Mouse (Mus musculus): Measurements from ENCODE around the gene Cbln3. TPM values are rescaled to one million over a fixed set of nuclear protein-coding genes. Genes with fewer than 3 reads are reported as not detected.

Cbln3 gene
- 0.28 and 0.29 TPM in 2 replicates for polyA plus RNA-seq (2015; fragmentation: Nextera tagmentation; extraction: Ambion mirVana)

GRCm38 (mm10) chr14:55884166-55884565 lies at the start of gene Cbln3:
Gene Cbln3 (minus strand): TSS chr14:55884392.

DNA sequence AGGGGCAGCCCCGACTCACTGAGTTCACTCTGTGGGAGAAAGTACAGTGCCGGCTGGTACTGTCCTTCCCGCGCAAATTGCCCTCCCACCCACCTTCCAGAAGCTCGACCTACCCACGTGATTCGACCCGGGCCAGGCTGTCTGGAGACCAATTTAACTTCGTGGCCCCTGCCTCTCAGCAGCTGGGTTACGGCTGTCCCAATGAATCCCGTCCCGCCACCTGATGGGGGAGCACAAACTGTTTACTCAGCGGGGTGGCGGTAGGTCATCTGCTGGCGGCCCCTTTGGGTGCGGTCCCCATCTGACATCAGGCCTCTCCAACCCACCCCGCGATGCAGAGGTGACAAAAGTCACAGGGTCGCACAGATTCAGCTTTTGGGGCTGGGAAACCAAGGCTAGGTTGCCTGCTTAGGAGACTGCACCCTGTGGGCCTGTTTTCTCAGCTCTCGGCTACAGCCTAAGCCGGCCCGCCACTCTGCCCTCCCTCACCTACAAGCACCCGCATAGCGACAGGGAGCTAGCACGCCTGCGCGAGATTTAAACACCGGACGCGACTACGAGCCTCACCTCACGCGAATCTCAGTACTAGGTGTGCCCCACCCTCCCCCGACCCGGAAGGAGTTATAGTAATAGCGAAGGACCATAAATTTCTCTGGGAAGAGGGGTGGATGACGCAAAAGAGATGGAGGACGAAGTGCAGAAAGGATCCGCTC lies 15.7 kb upstream of the Cbln3 start, which contains the start of gene Sdr39u1:
Sdr39u1 (minus strand) TSS at position 593 of the 713 bp plus-strand sequence.

GRCm38 (mm10) chr14:55884713-55885113 lies 521 bp upstream of the Cbln3 start, which contains the start of gene Khnyn:
Gene Khnyn (plus strand): TSS chr14:55884947.

DNA sequence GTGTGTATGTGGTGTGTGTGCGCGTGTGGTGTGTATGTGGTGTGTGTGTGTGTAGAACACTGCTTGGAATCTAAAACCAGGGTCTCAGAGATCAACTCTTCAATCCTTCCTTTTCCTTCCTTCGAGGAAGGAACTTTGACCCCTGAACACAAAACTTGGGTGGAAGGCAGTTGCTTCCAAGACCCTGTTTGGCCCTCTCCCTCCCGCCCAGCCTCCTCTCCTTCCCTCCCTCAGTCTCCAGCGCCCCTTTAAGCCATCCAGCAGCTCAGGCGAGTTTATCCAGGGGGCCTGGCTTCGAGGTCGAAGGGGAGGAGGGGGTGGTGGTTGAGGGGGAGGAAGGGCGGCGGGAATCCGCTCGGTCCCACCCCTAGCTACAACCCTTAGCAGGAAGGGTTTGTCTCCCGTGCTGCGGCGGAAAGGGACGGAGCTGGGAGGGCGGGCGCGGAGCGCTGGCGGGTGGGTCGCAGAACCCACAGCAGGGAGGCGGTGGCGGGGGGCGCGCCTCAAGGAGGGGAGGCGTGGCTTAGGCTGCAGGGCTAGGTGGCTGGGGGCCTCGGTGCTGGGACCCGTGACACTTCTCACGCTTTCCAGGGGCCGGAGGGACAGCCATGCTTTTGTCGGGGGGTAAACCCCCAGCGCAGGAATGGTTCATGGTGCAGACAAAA lies 30.4 kb downstream of the Cbln3 start, which contains the start of gene Nynrin:
Nynrin (plus strand) TSS at position 390 of the 665 bp plus-strand sequence.

Other genes starting within 250 kb of the Cbln3 start
- gene Ipo4, start 248.4 kb downstream of the Cbln3 start, polyA plus RNA-seq (2015; fragmentation: Nextera tagmentation; extraction: Ambion mirVana) = 41.9 and 52.7 TPM in 2 replicates
- 1.0 and 3.3 TPM in 2 replicates for gene Gm49378, start 246.5 kb downstream of the Cbln3 start, polyA plus RNA-seq (2015; fragmentation: Nextera tagmentation; extraction: Ambion mirVana)
- 65.2 and 103 TPM in 2 replicates for gene Tm9sf1, start 240.6 kb downstream of the Cbln3 start, polyA plus RNA-seq (2015; fragmentation: Nextera tagmentation; extraction: Ambion mirVana)
- gene Tssk4, start 234.2 kb downstream of the Cbln3 start, polyA plus RNA-seq (2015; fragmentation: Nextera tagmentation; extraction: Ambion mirVana) = 0.77 and 0.95 TPM in 2 replicates
- 63.2 and 95.3 TPM in 2 replicates for gene Mdp1, start 223.9 kb downstream of the Cbln3 start, polyA plus RNA-seq (2015; fragmentation: Nextera tagmentation; extraction: Ambion mirVana)
- gene Gmpr2, start 212.5 kb downstream of the Cbln3 start, polyA plus RNA-seq (2015; fragmentation: Nextera tagmentation; extraction: Ambion mirVana) = 30.6 and 43.5 TPM in 2 replicates
- gene Nedd8, start 212.3 kb downstream of the Cbln3 start, polyA plus RNA-seq (2015; fragmentation: Nextera tagmentation; extraction: Ambion mirVana) = 635 and 779 TPM in 2 replicates
- gene Tinf2, start 202.6 kb downstream of the Cbln3 start, polyA plus RNA-seq (2015; fragmentation: Nextera tagmentation; extraction: Ambion mirVana) = 16.5 and 25.7 TPM in 2 replicates
- 0.47 and 1.2 TPM in 2 replicates for gene Tgm1, start 170.5 kb downstream of the Cbln3 start, polyA plus RNA-seq (2015; fragmentation: Nextera tagmentation; extraction: Ambion mirVana)
- 15.1 and 23.2 TPM in 2 replicates for gene Rabggta, start 162.1 kb downstream of the Cbln3 start, polyA plus RNA-seq (2015; fragmentation: Nextera tagmentation; extraction: Ambion mirVana)
- 69.6 and 82.1 TPM in 2 replicates for gene Dhrs1, start 138.7 kb downstream of the Cbln3 start, polyA plus RNA-seq (2015; fragmentation: Nextera tagmentation; extraction: Ambion mirVana)
- 14.2 and 22.9 TPM in 2 replicates for gene Nop9, start 138.7 kb downstream of the Cbln3 start, polyA plus RNA-seq (2015; fragmentation: Nextera tagmentation; extraction: Ambion mirVana)
- gene Cideb, start 125.9 kb downstream of the Cbln3 start, polyA plus RNA-seq (2015; fragmentation: Nextera tagmentation; extraction: Ambion mirVana) = 2.3 and 3.7 TPM in 2 replicates
- gene Ltb4r2, start 123.0 kb downstream of the Cbln3 start, polyA plus RNA-seq (2015; fragmentation: Nextera tagmentation; extraction: Ambion mirVana) = 0.11 and 0.75 TPM in 2 replicates
- gene Ltb4r1, start 118.4 kb downstream of the Cbln3 start, polyA plus RNA-seq (2015; fragmentation: Nextera tagmentation; extraction: Ambion mirVana) = 1.4 and 1.9 TPM in 2 replicates
- gene Adcy4, start 100.3 kb downstream of the Cbln3 start, polyA plus RNA-seq (2015; fragmentation: Nextera tagmentation; extraction: Ambion mirVana) = 3.7 and 4.4 TPM in 2 replicates
- gene Ripk3, start 95.5 kb downstream of the Cbln3 start, polyA plus RNA-seq (2015; fragmentation: Nextera tagmentation; extraction: Ambion mirVana) = 9.4 and 11.5 TPM in 2 replicates
- 12.6 and 13.1 TPM in 2 replicates for gene Nfatc4, start 61.2 kb downstream of the Cbln3 start, polyA plus RNA-seq (2015; fragmentation: Nextera tagmentation; extraction: Ambion mirVana)
- gene Nynrin, start 30.4 kb downstream of the Cbln3 start, polyA plus RNA-seq (2015; fragmentation: Nextera tagmentation; extraction: Ambion mirVana) = 5.9 and 6.6 TPM in 2 replicates
- gene Khnyn, start 555 bp upstream of the Cbln3 start, polyA plus RNA-seq (2015; fragmentation: Nextera tagmentation; extraction: Ambion mirVana) = 7.3 and 9.3 TPM in 2 replicates
- 55.6 and 63.8 TPM in 2 replicates for gene Sdr39u1, start 15.9 kb upstream of the Cbln3 start, polyA plus RNA-seq (2015; fragmentation: Nextera tagmentation; extraction: Ambion mirVana)
- 45.9 and 61.2 TPM in 2 replicates for gene Cma1, start 60.3 kb upstream of the Cbln3 start, polyA plus RNA-seq (2015; fragmentation: Nextera tagmentation; extraction: Ambion mirVana)
- gene Cma2, start 66.6 kb upstream of the Cbln3 start, polyA plus RNA-seq (2015; fragmentation: Nextera tagmentation; extraction: Ambion mirVana) = not detected in 2 replicates
- not detected in 2 replicates for gene Mcpt1, start 133.6 kb upstream of the Cbln3 start, polyA plus RNA-seq (2015; fragmentation: Nextera tagmentation; extraction: Ambion mirVana)
- gene Mcpt9, start 146.1 kb upstream of the Cbln3 start, polyA plus RNA-seq (2015; fragmentation: Nextera tagmentation; extraction: Ambion mirVana) = not detected in 2 replicates
- 0.12 TPM in 1 of 2 replicates, not detected in the other for gene Mcpt2, start 157.6 kb upstream of the Cbln3 start, polyA plus RNA-seq (2015; fragmentation: Nextera tagmentation; extraction: Ambion mirVana)
- gene Mcpt4, start 177.9 kb upstream of the Cbln3 start, polyA plus RNA-seq (2015; fragmentation: Nextera tagmentation; extraction: Ambion mirVana) = 3.6 and 6.1 TPM in 2 replicates
- 0.30 and 0.81 TPM in 2 replicates for gene Mcpt8, start 200.9 kb upstream of the Cbln3 start, polyA plus RNA-seq (2015; fragmentation: Nextera tagmentation; extraction: Ambion mirVana)
- 2.7 and 3.5 TPM in 2 replicates for gene Ctsg, start 218.2 kb upstream of the Cbln3 start, polyA plus RNA-seq (2015; fragmentation: Nextera tagmentation; extraction: Ambion mirVana)
- gene Gzme, start 236.2 kb upstream of the Cbln3 start, polyA plus RNA-seq (2015; fragmentation: Nextera tagmentation; extraction: Ambion mirVana) = not detected in 2 replicates
- gene Gzmd, start 248.2 kb upstream of the Cbln3 start, polyA plus RNA-seq (2015; fragmentation: Nextera tagmentation; extraction: Ambion mirVana) = not detected in 2 replicates

All from adrenal gland, postnatal 0 days (tissue).